Mouse (Mus musculus): ENCODE data around the gene Wipf2. TPM values are rescaled to one million over a fixed set of nuclear protein-coding genes. Genes with fewer than 3 reads are reported as not detected.

The Wipf2 gene
- polyA plus RNA-seq, 1 experiment, result 14.0 TPM

- DNase-seq, result no peak
- no peak for TF ChIP-seq POLR2A (IDR thresholded peaks at IDR 0.05; ENCODE audit: borderline replicate concordance, extremely low read depth, low read depth, low read length)
- TF ChIP-seq CTCF (IDR thresholded peaks at IDR 0.05; ENCODE audit: insufficient read depth, low read length), result no peak
- peaks cover 55% of the 10 kb centered on the region for H3K4me1 ChIP-seq (ENCODE audit: control insufficient read depth, insufficient read depth, low read length)
- 26% methylated on average over 3 of the region's 3 CpGs for WGBS
- no peak overlapping the region for H3K4me3 ChIP-seq (replicated peaks; ENCODE audit: extremely low read depth, low read depth, low read length)
These were observed 82.2 kb downstream of the Wipf2 start for GRCm38 (mm10) chr11:98945605-98945977.

GRCm38 (mm10) chr11:98947969-98948569 lies 84.6 kb downstream of the Wipf2 start:
- no peak for TF ChIP-seq POLR2A (IDR thresholded peaks at IDR 0.05; ENCODE audit: borderline replicate concordance, extremely low read depth, low read depth, low read length)
- TF ChIP-seq CTCF (IDR thresholded peaks at IDR 0.05; ENCODE audit: insufficient read depth, low read length), result no peak
- Histone ChIP-seq H3K4me3 (replicated peaks; ENCODE audit: extremely low read depth, low read depth, low read length) (no peak overlapping the region), H3K4me1 (ENCODE audit: control insufficient read depth, insufficient read depth, low read length) (peaks cover 53% of the 10 kb centered on the region)
- no peak for DNase-seq
- WGBS, result 59% methylated on average over 18 of the region's 18 CpGs

- Histone ChIP-seq H3K4me1 (ENCODE audit: control insufficient read depth, insufficient read depth, low read length) (peaks cover 49% of the 10 kb centered on the region), H3K4me3 (replicated peaks; ENCODE audit: extremely low read depth, low read depth, low read length) (no peak overlapping the region)
- TF ChIP-seq CTCF (IDR thresholded peaks at IDR 0.05; ENCODE audit: insufficient read depth, low read length), result no peak
- TF ChIP-seq POLR2A (IDR thresholded peaks at IDR 0.05; ENCODE audit: borderline replicate concordance, extremely low read depth, low read depth, low read length), result no peak
- DNase-seq, result no peak
- 56% methylated on average over 12 of the region's 12 CpGs for WGBS
These were observed 86.0 kb downstream of the Wipf2 start for GRCm38 (mm10) chr11:98949242-98949957.

- DNase-seq, result no peak
These were observed 86.6 kb downstream of the Wipf2 start for GRCm38 (mm10) chr11:98949958-98950460.

GRCm38 (mm10) chr11:98950484-98950883 lies 87.0 kb downstream of the Wipf2 start:
- 74% methylated on average over 9 of the region's 9 CpGs for WGBS
- no peak for DNase-seq

More at GRCm38 (mm10) chr11:98949958-98950460, 86.6 kb downstream of the Wipf2 start:
- peaks cover 49% of the 10 kb centered on the region for H3K4me1 ChIP-seq (ENCODE audit: control insufficient read depth, insufficient read depth, low read length)
- TF ChIP-seq CTCF (IDR thresholded peaks at IDR 0.05; ENCODE audit: insufficient read depth, low read length), result no peak
- no peak for TF ChIP-seq POLR2A (IDR thresholded peaks at IDR 0.05; ENCODE audit: borderline replicate concordance, extremely low read depth, low read depth, low read length)
- WGBS, result 46% methylated on average over 7 of the region's 7 CpGs
- no peak overlapping the region for H3K4me3 ChIP-seq (replicated peaks; ENCODE audit: extremely low read depth, low read depth, low read length)

DNA sequence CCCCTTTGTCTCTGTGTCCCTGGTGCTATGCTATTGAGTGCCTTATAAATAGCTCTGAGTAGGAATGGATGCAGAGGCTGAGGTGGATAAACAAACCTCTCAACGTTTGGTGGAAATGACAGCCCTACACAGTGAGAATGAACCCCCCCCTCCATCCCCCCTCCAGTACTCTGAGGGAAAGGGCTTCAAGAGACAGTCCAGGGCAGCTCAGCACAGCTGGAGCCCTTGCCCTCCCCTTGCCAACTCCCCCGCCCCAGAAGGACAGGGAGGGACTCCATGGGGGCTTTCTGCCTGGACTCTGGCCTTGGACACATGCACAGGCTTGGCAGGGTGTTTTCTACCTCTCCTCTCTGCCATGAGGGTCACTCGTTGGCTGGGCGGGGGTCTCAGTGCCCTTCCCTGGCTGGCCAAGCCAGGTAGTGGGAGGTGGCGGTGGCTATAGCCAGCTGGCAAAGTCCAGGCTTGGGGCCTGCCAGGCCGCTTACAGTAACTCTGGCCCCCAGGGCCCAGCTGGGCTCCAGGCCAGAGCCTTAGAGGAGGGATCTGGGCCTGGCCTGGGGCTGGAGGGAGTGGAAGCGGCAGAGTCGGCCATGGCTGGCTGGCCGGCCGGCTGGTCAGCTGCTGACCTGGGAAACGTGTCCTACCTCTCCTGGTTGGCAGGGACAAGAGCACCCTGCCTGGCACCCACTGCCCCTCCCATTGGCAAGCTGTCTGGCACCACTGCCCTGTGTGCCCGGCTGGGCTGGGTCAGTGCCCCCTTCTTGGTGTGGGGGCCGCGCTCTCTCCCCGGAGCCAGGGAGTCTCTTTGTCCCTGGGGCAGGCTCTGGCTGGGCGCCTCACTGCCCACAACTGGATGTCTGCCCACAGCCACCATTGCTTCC lies 87.8 kb downstream of the Wipf2 start:
- peak; percentile 28; the same call in 1 of the 2 replicates for TF ChIP-seq POLR2A (IDR thresholded peaks at IDR 0.05; ENCODE audit: borderline replicate concordance, extremely low read depth, low read depth, low read length)
- TF ChIP-seq CTCF (IDR thresholded peaks at IDR 0.05; ENCODE audit: insufficient read depth, low read length), result no peak
- H3K4me1 ChIP-seq (ENCODE audit: control insufficient read depth, insufficient read depth, low read length), result peaks cover 49% of the 10 kb centered on the region
- no peak overlapping the region for H3K4me3 ChIP-seq (replicated peaks; ENCODE audit: extremely low read depth, low read depth, low read length)
- peak; percentile 72 for DNase-seq
- 20% methylated on average over 16 of the region's 16 CpGs for whole genome bisulfite sequencing

More at GRCm38 (mm10) chr11:98950484-98950883, 87.0 kb downstream of the Wipf2 start:
- Histone ChIP-seq H3K4me1 (ENCODE audit: control insufficient read depth, insufficient read depth, low read length) (peaks cover 50% of the 10 kb centered on the region), H3K4me3 (replicated peaks; ENCODE audit: extremely low read depth, low read depth, low read length) (no peak overlapping the region)
- no peak for TF ChIP-seq POLR2A (IDR thresholded peaks at IDR 0.05; ENCODE audit: borderline replicate concordance, extremely low read depth, low read depth, low read length)
- no peak for TF ChIP-seq CTCF (IDR thresholded peaks at IDR 0.05; ENCODE audit: insufficient read depth, low read length)

DNA sequence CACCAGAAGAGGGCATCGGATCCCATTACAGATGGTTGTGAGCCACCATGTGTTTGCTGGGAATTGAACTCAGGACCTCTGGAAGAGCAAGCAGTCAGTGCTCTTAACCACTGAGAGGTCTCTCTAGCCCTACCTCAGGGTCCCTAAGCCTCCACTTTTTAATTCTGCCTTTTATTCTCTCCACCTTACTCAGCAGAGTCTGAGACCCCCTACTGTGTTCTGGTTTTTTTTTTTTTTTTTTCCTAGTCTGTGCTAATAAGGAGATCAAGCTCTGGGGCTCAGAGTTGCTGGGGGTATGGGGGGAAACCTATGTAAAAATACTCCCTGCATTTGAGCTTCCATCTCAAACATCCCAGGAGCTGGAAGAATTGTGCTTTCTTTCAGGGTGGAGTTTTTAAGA lies 88.7 kb downstream of the Wipf2 start:
- H3K4me1 ChIP-seq (ENCODE audit: control insufficient read depth, insufficient read depth, low read length), result peaks cover 52% of the 10 kb centered on the region
- no peak overlapping the region for H3K4me3 ChIP-seq (replicated peaks; ENCODE audit: extremely low read depth, low read depth, low read length)
- no peak for DNase-seq
- TF ChIP-seq POLR2A (IDR thresholded peaks at IDR 0.05; ENCODE audit: borderline replicate concordance, extremely low read depth, low read depth, low read length) (no peak), CTCF (IDR thresholded peaks at IDR 0.05; ENCODE audit: insufficient read depth, low read length) (no peak)
- WGBS, result 84% methylated on average over 1 of the region's 1 CpGs

GRCm38 (mm10) chr11:98952736-98953135 lies 89.3 kb downstream of the Wipf2 start:
- H3K4me1 ChIP-seq (ENCODE audit: control insufficient read depth, insufficient read depth, low read length), result peaks cover 52% of the 10 kb centered on the region
- no peak for DNase-seq
- TF ChIP-seq POLR2A (IDR thresholded peaks at IDR 0.05; ENCODE audit: borderline replicate concordance, extremely low read depth, low read depth, low read length) (no peak), CTCF (IDR thresholded peaks at IDR 0.05; ENCODE audit: insufficient read depth, low read length) (no peak)
- no peak overlapping the region for H3K4me3 ChIP-seq (replicated peaks; ENCODE audit: extremely low read depth, low read depth, low read length)
- 54% methylated on average over 2 of the region's 2 CpGs for WGBS

- WGBS, result 31% methylated on average over 2 of the region's 2 CpGs
- Histone ChIP-seq H3K4me1 (ENCODE audit: control insufficient read depth, insufficient read depth, low read length) (peaks cover 52% of the 10 kb centered on the region), H3K4me3 (replicated peaks; ENCODE audit: extremely low read depth, low read depth, low read length) (no peak overlapping the region)
- TF ChIP-seq POLR2A (IDR thresholded peaks at IDR 0.05; ENCODE audit: borderline replicate concordance, extremely low read depth, low read depth, low read length) (no peak), CTCF (IDR thresholded peaks at IDR 0.05; ENCODE audit: insufficient read depth, low read length) (no peak)
- no peak for DNase-seq
These were observed 89.9 kb downstream of the Wipf2 start for GRCm38 (mm10) chr11:98953361-98953760.
